Mouse (Mus musculus) testis, adult 2 months (tissue): ENCODE data around the gene Grm6.

ENCODE experiments used
- CTCF ChIP-seq: fragments of 200-500 bp; IDR thresholded peaks from 2 replicates; pipeline ENCODE4 v1.5.1; 2012; ENCODE audit warnings: low read depth, mild to moderate bottlenecking, inconsistent platforms, low read length, moderate library complexity; ENCODE audit not compliant: control insufficient read depth, insufficient read depth, insufficient replicate concordance
- POLR2A ChIP-seq: fragments of 200-500 bp; IDR thresholded peaks from 2 replicates; pipeline ENCODE4 v1.6.1; 2012; ENCODE audit warnings: low read depth, mild to moderate bottlenecking, inconsistent platforms, low read length, moderate library complexity; ENCODE audit not compliant: control insufficient read depth

DNA sequence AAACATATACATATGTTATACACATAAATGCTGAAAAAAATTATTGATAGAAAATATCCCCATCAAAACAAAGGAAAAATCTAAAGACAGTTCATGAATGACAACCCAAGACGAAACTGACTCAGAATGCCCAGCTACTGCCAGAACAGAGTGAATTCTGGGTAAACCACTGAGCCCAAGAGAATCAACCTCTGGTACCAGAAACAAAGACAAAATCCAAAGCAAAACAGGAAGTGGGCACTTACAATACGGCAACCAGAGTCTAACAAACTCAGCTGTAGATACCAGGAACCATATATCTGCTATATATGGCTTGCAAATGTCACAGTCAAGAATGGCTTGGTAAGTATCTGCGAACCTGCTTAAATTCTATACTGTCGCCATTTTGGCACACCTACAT is 14.8 kb upstream of the Grm6 start:
- no peak for TF ChIP-seq CTCF
- no peak for TF ChIP-seq POLR2A
